Mouse (Mus musculus) neutrophil, adult 83 days (primary cell): ENCODE measurements around the gene Zc3hav1l. TPM values are rescaled to one million over a fixed set of nuclear protein-coding genes. Genes with fewer than 3 reads are reported as not detected.

Experiments
- total RNA-seq, 2 experiments: library from RNA; stranded (reverse); gene quantifications; one replicate each; pipeline ENCODE4 v1.2.4; 2023

The Zc3hav1l gene
- 1 to 10 TPM; 1.4 to 1.8 TPM for total RNA-seq

DNA sequence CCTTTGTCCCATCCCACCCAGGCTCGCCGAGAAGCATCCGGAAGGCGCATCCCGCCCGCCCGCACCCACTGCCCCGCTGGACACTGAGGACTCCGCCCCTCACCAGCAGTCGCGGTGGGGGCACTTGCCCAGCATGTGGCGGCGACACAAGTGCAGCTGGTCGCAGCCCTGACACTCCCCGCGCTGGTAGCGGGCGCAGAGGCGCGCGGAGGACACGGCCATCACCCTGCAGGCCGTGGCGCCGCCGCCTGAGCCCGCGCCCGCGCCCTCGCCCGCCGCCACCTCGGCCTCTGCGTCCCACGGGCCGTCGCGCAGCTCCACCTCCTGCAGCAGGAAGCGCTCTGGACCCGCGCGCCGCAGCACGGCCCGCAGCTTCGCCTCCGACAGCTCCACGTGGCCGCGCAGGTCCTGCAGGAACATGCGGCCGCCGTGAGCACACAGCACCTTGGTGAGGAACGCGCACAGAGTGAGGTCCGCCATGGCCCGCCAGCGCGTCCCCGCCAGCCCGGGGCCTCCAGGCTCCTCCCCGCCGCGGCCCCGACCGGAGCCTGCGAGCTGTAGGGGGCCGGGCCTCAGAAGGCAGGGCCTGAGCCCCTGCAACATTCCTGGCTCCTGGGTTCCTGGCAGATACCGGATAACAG, at the start of gene Zc3hav1l:
Zc3hav1l (minus strand) TSS at position 499 of the 641 bp plus-strand sequence.

DNA sequence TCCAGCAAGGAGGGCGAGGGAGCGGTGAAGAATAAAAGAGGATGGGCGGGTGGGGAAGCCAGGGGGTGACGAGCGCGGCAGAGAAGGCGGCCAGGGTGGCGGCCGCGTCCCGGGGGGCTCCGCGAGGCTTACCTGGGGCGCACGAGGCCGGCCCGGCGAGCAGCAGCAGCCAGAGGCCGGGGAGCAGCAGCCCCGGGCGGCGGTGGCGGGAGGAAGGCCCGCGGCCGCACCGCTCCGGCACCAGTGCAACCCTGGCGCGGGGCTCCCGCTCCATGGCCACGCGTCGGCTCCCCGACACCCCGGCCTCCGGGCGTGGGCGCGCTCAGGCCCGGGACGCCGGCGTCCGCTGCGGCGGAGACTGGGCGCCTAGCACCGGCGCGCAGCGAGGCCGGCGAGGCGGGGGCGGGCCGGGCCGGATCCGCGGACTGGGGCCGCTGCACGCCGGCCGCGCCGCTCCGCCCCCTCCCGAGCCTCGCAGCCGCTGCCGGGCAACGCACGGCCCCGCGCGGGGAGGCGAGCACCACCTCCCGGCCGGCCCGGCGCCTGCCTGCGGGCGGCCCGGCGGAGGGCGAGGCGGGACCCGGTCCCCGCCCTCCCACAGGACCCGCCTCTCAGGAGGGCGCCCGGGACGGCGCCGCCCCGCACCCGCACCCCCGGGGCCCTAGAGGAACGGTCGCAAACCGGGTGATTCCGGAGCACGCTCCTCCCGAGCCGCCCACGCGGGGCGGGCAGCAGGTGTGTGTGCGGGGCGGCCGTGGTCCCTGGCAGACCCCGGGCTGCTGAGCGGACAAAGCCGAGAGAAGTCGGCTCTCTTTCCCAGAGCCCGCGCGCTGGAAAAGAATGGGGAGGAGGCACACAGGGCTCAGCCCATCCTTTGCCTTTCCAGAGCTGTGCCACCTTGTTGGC, 45.1 kb downstream of the Zc3hav1l start, which contains the start of gene D630045J12Rik:
D630045J12Rik (minus strand) TSS at position 274 of the 906 bp plus-strand sequence.

Other genes starting within 250 kb of the Zc3hav1l start
- gene Tmem213, start 190.0 kb downstream of the Zc3hav1l start, total RNA-seq, result not detected
- 1 to 10 TPM; 2.0 to 3.1 TPM for gene Atp6v0a4, start 174.7 kb downstream of the Zc3hav1l start, total RNA-seq
- under 1 TPM; 0.09 to 0.33 TPM for gene D630045J12Rik, start 45.2 kb downstream of the Zc3hav1l start, total RNA-seq
- gene Zc3hav1, start 55.3 kb upstream of the Zc3hav1l start, total RNA-seq, result 10 to 100 TPM; 80.5 to 98.0 TPM
- gene Ttc26, start 82.2 kb upstream of the Zc3hav1l start, total RNA-seq, result under 1 TPM; 0.09 to 0.11 TPM
- 10 to 100 TPM; 26.2 to 28.5 TPM for gene Ubn2, start 134.7 kb upstream of the Zc3hav1l start, total RNA-seq
- 10 to 100 TPM; 20.5 to 23.4 TPM for gene Fmc1, start 234.2 kb upstream of the Zc3hav1l start, total RNA-seq